Mouse (Mus musculus) lung, postnatal 0 days (tissue): ENCODE results near the gene Slc7a10.

Experiments
- CTCF ChIP-seq: IDR thresholded peaks from 2 replicates; pipeline ENCODE4 v1.5.1; 2016; ENCODE audit warnings: antibody characterized with exemption, mild to moderate bottlenecking
- EP300 ChIP-seq: IDR thresholded peaks from 2 replicates; pipeline ENCODE4 v1.6.1; 2016; ENCODE audit warnings: antibody characterized with exemption, mild to moderate bottlenecking, control low read depth

DNA sequence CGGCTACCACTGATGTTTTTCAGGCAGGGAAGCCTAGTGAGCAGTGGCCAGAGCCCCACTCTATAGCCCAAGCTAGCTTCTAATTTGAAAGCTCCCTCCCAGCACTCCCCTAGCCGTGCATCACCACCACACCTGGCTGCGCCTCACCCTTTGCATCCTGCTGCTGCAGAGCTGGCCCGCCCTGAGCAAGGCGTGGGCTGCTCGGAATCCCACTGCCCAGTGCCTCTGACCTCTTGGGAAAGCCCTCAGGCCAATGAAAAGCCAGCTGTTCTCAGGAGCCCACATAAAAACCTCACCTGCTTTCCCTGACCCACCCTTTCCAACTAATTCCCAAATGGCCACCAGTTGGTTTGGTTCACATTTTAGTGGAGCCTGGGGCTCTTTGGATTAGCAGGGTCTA, 22.1 kb upstream of the Slc7a10 start:
- no peak for TF ChIP-seq CTCF
- no peak for TF ChIP-seq EP300
